Mouse (Mus musculus) left cerebral cortex, postnatal 10 days (tissue): ENCODE measurements at regions not wholly inside any gene's neighbourhood (a gene's known extent, or its start where the extent isn't known, plus 50 kb on each side); places are given as distances from the start of the nearest gene placed in this dataset. TPM values are rescaled to one million over a fixed set of nuclear protein-coding genes. Genes with fewer than 3 reads are reported as not detected.

Source experiments
- DNase-seq, 2 experiments: peaks; one replicate each; pipeline ENCODE4 v3.0.0; 2021 to 2022; ENCODE audit warnings: low spot score in 2 of 2, mixed read lengths in 1 of 2; ENCODE audit errors: extremely low spot score in 1 of 2
- intact Hi-C: fragments of 180-260 bp; cut with DNase I; formaldehyde crosslinking; loops from one replicate; pipeline ENCODE4 v1.15.1; 2025
- microRNA-seq: library from miRNA; unstranded; fragments of <30 nt; microRNA quantifications from one replicate; pipeline ENCODE4 v1.2.0, GENCODE M21; 2022

DNA sequence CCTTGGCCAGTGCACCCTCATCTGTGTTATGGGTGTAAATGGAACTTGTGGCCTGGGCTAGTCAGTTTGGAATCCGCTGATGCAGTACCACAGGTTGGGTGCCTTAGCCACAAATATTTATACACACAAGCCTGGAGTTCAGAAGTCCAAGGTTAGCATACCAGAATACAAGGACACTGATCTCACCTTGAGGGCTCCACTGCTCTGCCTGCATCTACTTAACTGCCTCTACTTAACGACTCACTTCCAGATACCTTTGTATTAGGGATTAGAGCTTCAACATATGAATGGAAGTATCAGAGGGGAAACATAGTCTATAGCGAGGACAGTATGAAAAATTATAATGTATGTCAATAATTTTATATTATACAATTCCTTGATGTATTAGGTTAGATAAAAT lies 57.5 kb downstream of the Tmem174 start:
- DNase-seq, result no peak
- intact Hi-C loops, result no loop called here

GRCm38 (mm10) chr13:98578426-98579066 lies 58.7 kb downstream of the Tmem174 start:
- intact Hi-C loops, result no loop called here
- DNase-seq, result no peak

DNA sequence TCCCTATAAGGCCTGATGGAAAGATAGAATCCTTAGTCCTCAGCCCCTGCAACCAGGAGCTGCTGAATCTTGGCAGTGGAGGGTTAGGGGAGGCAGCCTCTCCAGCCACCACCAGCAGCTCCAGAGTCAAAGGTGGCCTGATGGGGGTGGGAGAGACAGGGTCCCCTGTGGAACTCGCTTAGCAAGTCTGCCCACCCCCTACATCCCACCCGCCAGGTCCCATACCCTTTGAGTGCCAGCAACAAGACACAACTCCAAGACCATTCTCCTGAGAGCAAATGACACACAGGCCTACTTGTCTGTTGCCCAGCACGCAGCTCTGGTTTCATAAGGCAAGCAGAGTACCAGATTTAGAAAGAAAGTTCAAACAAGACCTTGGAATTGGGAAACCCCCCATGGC lies 61.1 kb downstream of the Tmem174 start:
- intact Hi-C loops, result no loop called here
- no peak for DNase-seq

- DNase-seq, result no peak
- intact Hi-C loops, result loop anchor here (5.0 kb wide), 2 partner anchors 72 to 222 kb away; partner anchors contain the start of gene Foxd1
These were observed 63.2 kb downstream of the Tmem174 start for GRCm38 (mm10) chr13:98574057-98574323.

GRCm38 (mm10) chr13:98573261-98574056 lies 63.8 kb downstream of the Tmem174 start:
- intact Hi-C loops, result loop anchor here (5.0 kb wide), 2 partner anchors 71 to 221 kb away; partner anchors contain the start of gene Foxd1
- peak in 1 of 2 experiments; percentile 66 for DNase-seq

DNA sequence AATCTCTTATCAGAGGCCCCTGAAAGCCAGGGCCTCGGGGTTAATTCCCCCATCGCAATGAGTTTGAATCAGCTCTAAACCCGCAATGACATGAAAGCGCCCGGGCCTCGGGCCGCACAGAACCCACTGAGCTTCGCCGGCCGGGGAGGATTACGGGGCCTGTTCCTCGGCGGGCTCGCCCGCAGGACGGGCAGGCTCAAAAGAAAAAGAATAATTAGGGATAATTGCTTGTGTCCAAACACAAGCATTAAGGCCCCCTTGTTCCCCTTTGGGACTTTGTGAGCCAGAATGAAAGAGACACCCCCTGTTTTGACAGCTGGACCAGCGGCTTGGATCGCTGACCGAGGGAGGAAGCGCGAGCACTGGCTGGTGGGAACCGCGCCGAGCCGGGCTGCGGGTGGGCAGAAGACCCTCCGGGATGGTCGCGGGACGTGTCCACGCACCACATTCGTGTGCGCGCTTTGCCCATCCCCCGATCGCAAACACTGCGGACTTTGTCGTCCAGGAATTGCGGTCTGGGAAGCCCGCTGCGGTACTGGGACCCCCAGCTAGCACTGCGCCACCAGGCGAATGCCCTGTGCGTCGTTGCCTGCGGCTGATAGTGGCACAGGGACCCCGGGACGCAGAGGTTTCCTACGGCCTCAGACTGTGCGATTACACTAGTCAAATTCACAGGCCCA lies 64.5 kb downstream of the Tmem174 start:
- DNase-seq, result peak in 1 of 2 experiments; percentile 69
- intact Hi-C loops, result loop anchor here (5.0 kb wide), 2 partner anchors 70 to 220 kb away; partner anchors contain the start of gene Foxd1

GRCm38 (mm10) chr13:98572011-98572570 lies 65.1 kb downstream of the Tmem174 start:
- intact Hi-C loops, result loop anchor here (5.0 kb wide), 2 partner anchors 70 to 220 kb away; partner anchors contain the start of gene Foxd1
- no peak for DNase-seq

DNA sequence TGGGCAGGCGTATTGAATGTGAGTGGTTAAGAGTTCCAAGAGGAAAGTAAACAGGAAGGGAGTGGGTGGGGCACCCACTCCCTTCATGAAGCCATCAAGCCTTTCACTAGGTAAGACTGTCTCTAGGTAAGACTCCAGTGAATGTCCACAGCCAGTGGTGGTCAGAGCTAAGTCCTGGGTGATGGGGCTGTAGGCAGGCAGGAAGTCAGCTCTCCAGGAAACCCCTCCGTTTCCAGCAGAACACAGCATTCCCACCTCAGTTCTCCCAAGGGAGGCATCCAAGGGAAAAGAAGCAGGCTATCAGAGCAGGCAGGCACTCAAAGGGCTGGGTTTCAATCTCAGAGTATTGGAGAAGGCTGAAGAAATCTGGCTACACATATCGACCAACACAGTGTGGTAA lies 66.2 kb downstream of the Tmem174 start:
- intact Hi-C loops, result loop anchor here (5.0 kb wide), 2 partner anchors 69 to 219 kb away; partner anchors contain the start of gene Foxd1
- no peak for DNase-seq

DNA sequence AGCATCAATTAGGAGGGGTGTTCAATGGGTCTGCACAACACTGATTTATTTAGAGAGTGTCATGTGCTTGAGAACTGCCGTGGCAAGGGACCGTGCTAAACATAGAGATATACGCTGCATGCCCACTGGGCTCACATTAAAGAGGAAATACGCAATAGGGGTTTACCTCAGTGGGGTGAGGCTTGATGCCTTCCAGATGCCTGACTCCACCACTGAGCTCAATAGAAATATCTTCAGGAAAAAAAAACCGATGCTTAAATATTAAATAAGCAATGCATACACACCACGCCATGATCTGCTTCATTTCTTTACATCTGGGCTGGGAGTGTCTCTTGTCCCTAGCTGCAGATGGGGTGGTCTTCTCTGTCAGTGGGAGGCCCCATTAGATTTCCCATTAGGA lies 63.9 kb upstream of the Gm10320 start:
- no peak for DNase-seq
- intact Hi-C loops, result no loop called here

GRCm38 (mm10) chr13:98551471-98552020 lies 59.7 kb upstream of the Gm10320 start:
- DNase-seq, result no peak
- intact Hi-C loops, result no loop called here

DNA sequence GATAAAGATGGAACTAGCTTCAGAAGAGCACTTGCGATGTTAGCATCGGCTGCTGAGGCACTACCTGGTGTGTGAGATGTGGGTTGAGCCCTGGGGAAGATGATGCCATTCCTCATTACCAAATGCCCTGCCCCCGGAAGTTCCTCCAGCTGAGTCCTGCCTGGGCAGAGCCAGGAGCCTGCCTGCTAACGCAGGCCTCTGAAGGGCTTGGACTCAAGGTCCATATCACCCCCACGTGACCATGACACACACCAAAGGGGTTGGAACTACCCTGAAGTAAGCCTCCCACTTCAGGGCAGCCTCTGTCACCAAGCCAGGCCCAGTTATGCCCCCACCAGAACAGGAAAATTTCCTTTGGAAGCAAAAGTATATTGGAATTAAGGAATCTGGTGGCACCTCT lies 55.4 kb upstream of the Gm10320 start:
- intact Hi-C loops, result no loop called here
- DNase-seq, result no peak

- intact Hi-C loops, result no loop called here
- DNase-seq, result no peak
These were observed 54.3 kb upstream of the Gm10320 start for GRCm38 (mm10) chr13:98546116-98546515.

DNA sequence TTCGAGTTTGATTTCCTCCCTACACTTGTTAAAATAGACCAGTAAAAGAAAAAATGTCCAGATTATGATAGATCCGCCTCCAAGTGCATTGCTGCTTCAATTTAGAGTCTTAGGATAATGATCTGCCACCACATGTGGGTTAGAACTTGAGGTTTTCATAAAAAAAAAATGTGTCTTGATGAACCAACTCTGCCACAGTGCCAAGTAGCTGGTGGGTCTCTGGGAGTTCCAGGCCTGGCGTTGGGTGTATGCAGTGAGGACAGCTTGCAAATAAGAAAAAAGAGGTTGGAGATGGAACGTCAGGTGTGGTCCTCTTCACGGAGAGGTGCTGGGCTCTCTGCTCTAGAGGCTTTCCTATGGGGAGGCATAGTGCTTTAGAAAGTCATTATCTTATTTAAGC lies 53.6 kb upstream of the Gm10320 start:
- DNase-seq, result no peak

DNA sequence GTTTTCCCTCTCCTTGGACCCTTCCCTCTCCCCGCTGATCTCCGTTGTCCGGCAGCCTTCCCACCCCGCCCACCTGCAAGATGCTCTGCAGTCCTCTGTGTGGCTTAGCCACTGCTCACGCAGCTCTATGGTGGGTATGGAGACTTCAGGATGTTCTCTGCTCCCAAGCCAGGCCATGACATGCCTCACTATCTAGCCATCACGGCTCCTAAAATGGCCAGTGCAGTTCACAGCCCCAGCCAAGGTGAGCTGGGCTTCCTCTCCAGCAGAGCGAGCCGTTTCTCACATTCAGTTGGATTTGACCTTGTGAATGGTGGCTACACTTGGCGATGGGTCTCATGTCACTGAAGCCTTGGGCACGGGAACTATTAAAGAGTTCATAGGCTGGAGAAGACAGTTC lies 52.2 kb upstream of the Gm10320 start:
- intact Hi-C loops, result no loop called here
- DNase-seq, result no peak

More for the DNA sequence above, 53.6 kb upstream of the Gm10320 start:
- intact Hi-C loops, result no loop called here

Small RNAs in the stretch of these regions (microRNA-seq; reads per million reads assigned to microRNA genes)
- gene Gm22698, result not detected
